Mouse (Mus musculus): ENCODE measurements around the gene Sdc1. TPM values are rescaled to one million over a fixed set of nuclear protein-coding genes. Genes with fewer than 3 reads are reported as not detected.

Gene Sdc1
- polyA plus RNA-seq, 1 experiment from 2014 or later, result 73.8 TPM

DNA sequence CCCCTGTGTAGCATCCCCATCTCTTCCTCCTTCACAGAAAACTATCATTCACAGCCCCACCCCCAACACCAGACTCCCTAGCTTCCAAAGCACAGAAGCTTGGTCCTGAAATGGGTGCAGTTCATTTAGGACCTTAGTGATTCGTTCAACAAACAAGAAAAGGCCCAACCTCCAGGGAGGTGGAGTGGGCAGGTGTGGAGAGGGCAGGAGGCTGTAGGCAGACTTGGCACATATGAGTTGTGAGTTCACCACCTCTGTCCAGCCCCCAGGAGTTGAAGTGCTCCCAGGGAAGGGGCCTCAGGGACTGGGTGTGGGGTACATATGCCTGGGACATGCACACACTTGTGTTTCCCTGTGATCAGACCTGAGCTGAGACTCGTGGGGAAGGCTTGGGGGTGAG is 39.8 kb downstream of the Sdc1 start:
- Histone ChIP-seq H3K4me1 (ENCODE audit: control insufficient read depth, insufficient read depth, low read length) (no peaks in the 10 kb centered on the region), H3K9me3 (ENCODE audit: control insufficient read depth, low read length) (no peaks in the 10 kb centered on the region), H3K36me3 (ENCODE audit: control insufficient read depth, insufficient read depth, low read length) (no peaks in the 10 kb centered on the region), H3K9ac (ENCODE audit: low read length) (no peak overlapping the region), H3K4me3 (ENCODE audit: low read depth, low read length) (no peak overlapping the region), H3K4me2 (no peak overlapping the region), H3K27ac (ENCODE audit: low read depth, low read length) (no peak overlapping the region), H3K27me3 (ENCODE audit: control insufficient read depth, insufficient read depth, low read length) (no peaks in the 10 kb centered on the region)
- ATAC-seq (ENCODE audit: low FRiP score) (no peak), DNase-seq (ENCODE audit: low spot score, missing footprints) (no peak)
- 75% methylated on average over 2 of the region's 2 CpGs for WGBS

DNA sequence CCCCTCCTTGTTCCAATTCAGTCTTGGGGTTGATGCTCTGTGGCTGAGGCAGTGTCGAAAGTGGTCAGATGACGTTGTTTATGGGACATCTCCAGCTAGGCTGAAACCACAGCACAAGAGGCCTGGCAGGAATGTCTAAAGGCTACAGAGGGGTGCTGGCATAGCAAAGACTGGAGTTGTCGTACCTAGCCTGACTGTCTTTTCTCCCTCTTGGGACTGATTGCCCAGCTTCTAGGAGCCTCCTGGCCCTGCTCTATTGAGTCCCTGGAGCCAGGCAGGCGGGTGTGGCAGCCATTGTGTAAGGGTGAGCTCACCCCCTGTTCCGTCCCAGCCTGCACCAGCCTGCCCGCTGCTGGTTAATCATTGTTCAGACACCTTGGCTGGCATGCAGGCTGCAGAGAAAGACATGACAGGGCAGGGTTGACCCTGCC is 40.3 kb downstream of the Sdc1 start:
- DNase-seq (ENCODE audit: low spot score, missing footprints) (no peak), ATAC-seq (ENCODE audit: low FRiP score) (no peak)
- Histone ChIP-seq H3K36me3 (ENCODE audit: control insufficient read depth, insufficient read depth, low read length) (no peaks in the 10 kb centered on the region), H3K27ac (ENCODE audit: low read depth, low read length) (no peak overlapping the region), H3K27me3 (ENCODE audit: control insufficient read depth, insufficient read depth, low read length) (no peaks in the 10 kb centered on the region), H3K9me3 (ENCODE audit: control insufficient read depth, low read length) (no peaks in the 10 kb centered on the region), H3K4me3 (ENCODE audit: low read depth, low read length) (no peak overlapping the region), H3K4me2 (no peak overlapping the region), H3K4me1 (ENCODE audit: control insufficient read depth, insufficient read depth, low read length) (no peaks in the 10 kb centered on the region), H3K9ac (ENCODE audit: low read length) (no peak overlapping the region)
- WGBS, result 81% methylated on average over 6 of the region's 6 CpGs

DNA sequence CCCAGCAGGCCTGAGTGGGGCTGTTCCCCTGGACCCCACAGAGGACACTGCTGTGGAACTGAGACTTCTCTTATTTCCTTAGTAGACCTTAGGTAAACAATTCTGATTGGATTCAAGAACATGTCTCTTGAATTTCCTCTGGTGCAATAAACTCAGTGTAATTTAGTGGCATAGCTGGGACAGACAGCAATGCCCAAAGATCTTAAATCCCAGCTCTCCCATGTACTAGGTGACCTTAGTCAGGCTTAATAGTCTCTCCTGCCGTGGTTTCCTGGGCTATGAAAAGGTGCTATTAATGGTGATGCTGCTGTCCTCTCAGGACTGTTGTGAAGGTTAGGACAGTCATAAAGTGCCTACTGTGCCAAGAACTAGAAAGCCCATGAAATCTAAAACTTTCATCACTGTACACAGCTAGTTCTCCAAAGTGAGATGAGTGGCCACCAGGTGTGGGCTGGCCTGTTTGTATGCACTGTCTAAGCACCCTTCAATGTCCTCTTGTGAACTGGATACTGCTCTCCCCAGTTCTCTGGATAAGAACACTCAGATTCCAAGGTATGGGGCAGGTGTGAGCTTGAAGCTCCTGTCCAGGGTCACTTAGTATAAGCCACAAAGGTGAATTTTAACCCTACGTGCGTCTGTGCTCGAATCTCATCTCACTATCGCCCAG is 40.9 kb downstream of the Sdc1 start:
- H3K4me1 ChIP-seq (ENCODE audit: control insufficient read depth, insufficient read depth, low read length), result no peaks in the 10 kb centered on the region
- no peak overlapping the region for H3K4me2 ChIP-seq
- no peaks in the 10 kb centered on the region for H3K36me3 ChIP-seq (ENCODE audit: control insufficient read depth, insufficient read depth, low read length)
- H3K9me3 ChIP-seq (ENCODE audit: control insufficient read depth, low read length), result no peaks in the 10 kb centered on the region
- WGBS, result 93% methylated on average over 5 of the region's 5 CpGs
- DNase-seq (ENCODE audit: low spot score, missing footprints) (no peak), ATAC-seq (ENCODE audit: low FRiP score) (no peak)
- no peak overlapping the region for H3K4me3 ChIP-seq (ENCODE audit: low read depth, low read length)
- H3K27me3 ChIP-seq (ENCODE audit: control insufficient read depth, insufficient read depth, low read length), result no peaks in the 10 kb centered on the region
- H3K27ac ChIP-seq (ENCODE audit: low read depth, low read length), result no peak overlapping the region
- no peak overlapping the region for H3K9ac ChIP-seq (ENCODE audit: low read length)

DNA sequence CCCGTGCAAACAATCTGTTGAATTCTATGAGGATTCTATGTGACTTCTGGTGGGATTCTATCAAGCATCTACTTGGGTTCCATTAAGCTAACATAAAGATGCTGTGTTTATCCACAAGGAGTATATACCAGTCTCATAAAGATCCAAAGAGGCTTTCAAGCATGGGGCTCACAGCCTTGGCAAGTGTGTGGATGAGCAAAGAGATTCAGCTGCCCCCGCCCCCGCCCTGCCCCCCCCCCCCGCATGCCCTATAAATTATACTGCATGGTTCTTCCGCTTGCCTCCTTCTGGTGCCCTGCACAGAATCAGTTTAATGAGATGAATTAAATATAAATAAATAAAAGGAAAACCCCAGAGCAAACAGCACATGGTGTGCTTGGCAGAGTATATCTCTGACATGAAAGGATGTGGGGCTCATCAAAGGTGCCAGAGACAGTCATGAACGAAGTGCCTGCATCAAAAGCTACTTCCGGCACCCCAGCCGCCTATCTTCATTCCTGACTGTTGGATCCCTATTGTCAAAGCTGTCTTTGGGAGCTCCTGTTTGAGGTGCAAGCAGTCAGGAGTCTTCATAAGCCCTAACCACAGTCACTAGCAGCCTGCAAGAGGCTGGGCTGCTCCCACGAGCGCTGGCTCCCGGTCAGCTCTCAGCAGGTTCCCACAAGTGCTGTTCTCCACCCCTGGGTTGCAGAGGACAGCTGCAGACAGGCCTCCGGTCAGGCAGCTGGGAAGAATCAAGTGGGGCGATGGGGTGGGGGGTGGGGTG is 46.5 kb downstream of the Sdc1 start:
- no peak overlapping the region for H3K9ac ChIP-seq (ENCODE audit: low read length)
- H3K27ac ChIP-seq (ENCODE audit: low read depth, low read length), result no peak overlapping the region
- ATAC-seq (ENCODE audit: low FRiP score) (no peak), DNase-seq (ENCODE audit: low spot score, missing footprints) (peak; percentile 70)
- no peaks in the 10 kb centered on the region for H3K9me3 ChIP-seq (ENCODE audit: control insufficient read depth, low read length)
- H3K27me3 ChIP-seq (ENCODE audit: control insufficient read depth, insufficient read depth, low read length), result no peaks in the 10 kb centered on the region
- H3K4me1 ChIP-seq (ENCODE audit: control insufficient read depth, insufficient read depth, low read length), result no peaks in the 10 kb centered on the region
- WGBS, result 41% methylated on average over 13 of the region's 13 CpGs
- H3K4me3 ChIP-seq (ENCODE audit: low read depth, low read length), result no peak overlapping the region
- no peak overlapping the region for H3K4me2 ChIP-seq
- H3K36me3 ChIP-seq (ENCODE audit: control insufficient read depth, insufficient read depth, low read length), result no peaks in the 10 kb centered on the region

- Histone ChIP-seq H3K4me3 (ENCODE audit: low read depth, low read length) (no peak overlapping the region), H3K9ac (ENCODE audit: low read length) (no peak overlapping the region), H3K27me3 (ENCODE audit: control insufficient read depth, insufficient read depth, low read length) (no peaks in the 10 kb centered on the region), H3K9me3 (ENCODE audit: control insufficient read depth, low read length) (no peaks in the 10 kb centered on the region), H3K36me3 (ENCODE audit: control insufficient read depth, insufficient read depth, low read length) (no peaks in the 10 kb centered on the region), H3K4me2 (no peak overlapping the region), H3K4me1 (ENCODE audit: control insufficient read depth, insufficient read depth, low read length) (no peaks in the 10 kb centered on the region), H3K27ac (ENCODE audit: low read depth, low read length) (no peak overlapping the region)
- peak; percentile 8 for DNase-seq (ENCODE audit: low spot score, missing footprints)
- WGBS, result 51% methylated on average over 3 of the region's 3 CpGs
- ATAC-seq (ENCODE audit: low FRiP score), result no peak
Measured at GRCm38 (mm10) chr12:8818233-8818672, 47.1 kb downstream of the Sdc1 start.

- no peaks in the 10 kb centered on the region for H3K9me3 ChIP-seq (ENCODE audit: control insufficient read depth, low read length)
- no peak overlapping the region for H3K9ac ChIP-seq (ENCODE audit: low read length)
- no peaks in the 10 kb centered on the region for H3K4me1 ChIP-seq (ENCODE audit: control insufficient read depth, insufficient read depth, low read length)
- WGBS, result 82% methylated on average over 7 of the region's 7 CpGs
- H3K4me2 ChIP-seq, result no peak overlapping the region
- H3K27me3 ChIP-seq (ENCODE audit: control insufficient read depth, insufficient read depth, low read length), result no peaks in the 10 kb centered on the region
- H3K27ac ChIP-seq (ENCODE audit: low read depth, low read length), result no peak overlapping the region
- ATAC-seq (ENCODE audit: low FRiP score), result no peak
- DNase-seq (ENCODE audit: low spot score, missing footprints), result no peak
- H3K4me3 ChIP-seq (ENCODE audit: low read depth, low read length), result no peak overlapping the region
- no peaks in the 10 kb centered on the region for H3K36me3 ChIP-seq (ENCODE audit: control insufficient read depth, insufficient read depth, low read length)
Measured at GRCm38 (mm10) chr12:8824995-8825703, 54.0 kb downstream of the Sdc1 start.

DNA sequence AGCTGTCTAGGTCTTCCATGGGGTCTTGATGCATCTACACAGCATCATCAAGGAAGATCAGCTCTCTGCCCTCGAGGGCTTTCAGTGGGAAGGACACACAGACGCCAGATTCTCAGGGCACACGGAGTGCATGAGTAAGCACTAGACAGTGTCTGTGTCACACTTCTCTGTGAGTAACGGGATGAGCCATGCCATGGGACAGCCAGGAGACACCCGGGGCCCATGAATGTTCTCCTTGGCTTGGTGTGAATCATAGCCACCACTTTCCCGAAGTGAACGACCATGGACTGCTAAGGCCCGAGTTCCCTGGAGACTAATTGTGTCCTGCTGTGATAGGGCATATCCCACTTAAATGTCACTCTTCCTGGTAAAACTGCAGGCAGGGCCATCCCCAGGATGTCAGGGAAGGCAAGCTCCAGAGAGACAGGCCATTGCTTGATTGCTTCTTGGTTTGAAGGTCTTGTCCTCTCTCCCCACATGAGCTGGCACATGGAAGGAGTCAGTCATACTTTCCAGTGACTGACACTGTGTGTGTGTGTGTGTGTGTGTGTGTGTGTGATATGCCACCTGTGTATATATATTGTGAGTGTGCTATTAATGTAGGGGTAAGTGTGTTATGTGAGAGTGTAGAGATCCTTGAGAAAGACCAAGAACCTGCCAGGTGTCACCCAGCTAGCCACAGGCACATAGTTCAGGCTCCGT is 56.0 kb downstream of the Sdc1 start:
- no peak overlapping the region for H3K9ac ChIP-seq (ENCODE audit: low read length)
- 89% methylated on average over 9 of the region's 9 CpGs for WGBS
- H3K4me3 ChIP-seq (ENCODE audit: low read depth, low read length), result no peak overlapping the region
- no peak for DNase-seq (ENCODE audit: low spot score, missing footprints)
- H3K27ac ChIP-seq (ENCODE audit: low read depth, low read length), result no peak overlapping the region
- no peak for ATAC-seq (ENCODE audit: low FRiP score)
- no peak overlapping the region for H3K4me2 ChIP-seq
- no peaks in the 10 kb centered on the region for H3K27me3 ChIP-seq (ENCODE audit: control insufficient read depth, insufficient read depth, low read length)
- no peaks in the 10 kb centered on the region for H3K9me3 ChIP-seq (ENCODE audit: control insufficient read depth, low read length)
- no peaks in the 10 kb centered on the region for H3K36me3 ChIP-seq (ENCODE audit: control insufficient read depth, insufficient read depth, low read length)
- no peaks in the 10 kb centered on the region for H3K4me1 ChIP-seq (ENCODE audit: control insufficient read depth, insufficient read depth, low read length)

DNA sequence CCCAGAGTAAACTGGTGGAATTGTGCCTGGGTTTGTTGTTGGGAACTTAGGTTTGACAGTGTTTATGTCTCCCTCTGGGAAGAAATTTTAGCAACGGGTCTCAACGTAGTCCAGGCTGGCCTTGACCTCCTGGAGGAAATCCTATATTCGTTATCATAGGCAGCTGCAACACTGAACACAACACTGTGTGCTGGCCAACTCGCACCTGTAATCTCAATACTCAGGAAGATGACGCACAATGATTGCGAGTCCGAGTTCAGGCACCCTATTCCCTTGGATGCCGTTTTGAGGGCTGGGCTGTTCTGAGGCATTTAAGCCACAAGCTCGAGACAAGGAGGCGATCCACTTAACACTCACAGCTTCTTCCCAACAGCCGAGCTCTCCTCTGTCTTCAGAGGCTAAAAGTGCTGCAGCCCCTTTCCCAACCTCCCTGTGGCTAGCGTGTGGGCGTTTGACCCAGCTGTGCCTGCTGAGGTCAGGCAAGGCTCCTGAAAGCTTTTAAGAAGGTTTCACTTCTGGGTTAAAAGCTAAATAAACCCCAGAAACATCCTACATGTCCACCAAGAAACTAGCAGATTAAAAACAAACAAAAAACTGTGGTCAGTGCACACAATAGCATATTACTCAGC is 58.0 kb downstream of the Sdc1 start:
- Histone ChIP-seq H3K27ac (ENCODE audit: low read depth, low read length) (no peak overlapping the region), H3K4me3 (ENCODE audit: low read depth, low read length) (no peak overlapping the region), H3K36me3 (ENCODE audit: control insufficient read depth, insufficient read depth, low read length) (no peaks in the 10 kb centered on the region), H3K4me2 (no peak overlapping the region), H3K27me3 (ENCODE audit: control insufficient read depth, insufficient read depth, low read length) (no peaks in the 10 kb centered on the region), H3K9me3 (ENCODE audit: control insufficient read depth, low read length) (no peaks in the 10 kb centered on the region), H3K4me1 (ENCODE audit: control insufficient read depth, insufficient read depth, low read length) (no peaks in the 10 kb centered on the region), H3K9ac (ENCODE audit: low read length) (no peak overlapping the region)
- DNase-seq (ENCODE audit: low spot score, missing footprints), result no peak
- no peak for ATAC-seq (ENCODE audit: low FRiP score)
- 77% methylated on average over 13 of the region's 13 CpGs for WGBS

Measured in midbrain, embryonic 11.5 days (tissue).